Mouse (Mus musculus): ENCODE results near the gene Ipcef1. TPM values are rescaled to one million over a fixed set of nuclear protein-coding genes. Genes with fewer than 3 reads are reported as not detected.
A peak's percentile ranks its signal among the peaks of the same experiment; 100 is the strongest.
"Not testable (repeated sequence)": the region's sequence is repeated elsewhere in the genome, so short reads cannot be mapped to it uniquely, and the experiment has no call there.

Gene Ipcef1
- polyA plus RNA-seq, 1 experiment from 2014 or later, result not detected

GRCm38 (mm10) chr10:6901819-6902393 lies 150.4 kb downstream of the Ipcef1 start:
- WGBS, result 86% methylated on average over 3 of the region's 3 CpGs
- H3K36me3 ChIP-seq (ENCODE audit: control insufficient read depth, insufficient read depth, low read length), result no peaks in the 10 kb centered on the region
- ATAC-seq (replicated peaks; ENCODE audit: low FRiP score, low TSS enrichment, low read depth) (no peak), DNase-seq (ENCODE audit: low spot score) (no peak)
- H3K4me3 ChIP-seq (ENCODE audit: low read depth, low read length), result no peak overlapping the region
- no peaks in the 10 kb centered on the region for H3K9me3 ChIP-seq (ENCODE audit: control insufficient read depth, low read length)
- H3K27ac ChIP-seq (ENCODE audit: low read depth), result no peak overlapping the region
- no peak overlapping the region for H3K4me2 ChIP-seq (ENCODE audit: low read length)
- no peaks in the 10 kb centered on the region for H3K27me3 ChIP-seq (replicated peaks; ENCODE audit: control insufficient read depth, insufficient read depth, low read length)
- no peaks in the 10 kb centered on the region for H3K4me1 ChIP-seq (replicated peaks; ENCODE audit: control insufficient read depth, insufficient read depth, low read length)
- H3K9ac ChIP-seq (ENCODE audit: low read length), result no peak overlapping the region

- no peaks in the 10 kb centered on the region for H3K27me3 ChIP-seq (replicated peaks; ENCODE audit: control insufficient read depth, insufficient read depth, low read length)
Observed at GRCm38 (mm10) chr10:6900126-6900525, 152.2 kb downstream of the Ipcef1 start.

DNA sequence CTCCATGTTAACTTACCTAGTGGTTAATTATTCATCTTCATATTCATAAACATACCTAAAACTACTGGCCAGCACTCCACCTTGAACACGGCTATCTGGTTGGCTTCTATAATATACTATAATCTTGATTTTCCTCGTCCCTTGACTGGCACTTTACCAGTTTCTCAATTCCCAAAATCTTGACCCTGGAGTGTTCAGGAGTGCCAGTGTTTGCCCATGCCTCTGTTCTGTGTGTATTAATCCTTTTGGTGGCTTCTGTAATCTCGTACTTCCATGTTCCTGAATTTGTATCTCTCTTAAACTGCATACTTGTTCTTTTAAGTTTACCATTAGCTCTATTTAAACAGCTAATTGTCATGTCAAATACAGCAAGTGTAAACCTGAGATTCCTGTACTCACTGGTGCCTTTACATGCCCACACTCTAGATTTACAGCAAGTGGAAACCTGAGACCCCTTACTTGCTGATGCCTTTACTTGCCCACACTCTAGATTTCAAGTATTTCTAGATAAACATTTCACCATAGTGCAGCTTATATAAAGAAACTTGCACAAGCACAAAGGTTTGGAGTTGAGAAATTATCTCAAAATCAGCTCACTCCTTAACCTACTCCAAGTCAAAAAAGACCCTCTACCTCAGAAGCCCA lies 155.5 kb downstream of the Ipcef1 start:
- 73% methylated on average over 3 of the region's 3 CpGs for WGBS
- Histone ChIP-seq H3K4me3 (ENCODE audit: low read depth, low read length) (no peak overlapping the region), H3K9ac (ENCODE audit: low read length) (no peak overlapping the region), H3K27me3 (replicated peaks; ENCODE audit: control insufficient read depth, insufficient read depth, low read length) (no peaks in the 10 kb centered on the region), H3K36me3 (ENCODE audit: control insufficient read depth, insufficient read depth, low read length) (no peaks in the 10 kb centered on the region), H3K4me1 (replicated peaks; ENCODE audit: control insufficient read depth, insufficient read depth, low read length) (no peaks in the 10 kb centered on the region), H3K4me2 (ENCODE audit: low read length) (no peak overlapping the region), H3K27ac (ENCODE audit: low read depth) (no peak overlapping the region), H3K9me3 (ENCODE audit: control insufficient read depth, low read length) (no peaks in the 10 kb centered on the region)
- no peak for DNase-seq (ENCODE audit: low spot score)
- no peak for ATAC-seq (replicated peaks; ENCODE audit: low FRiP score, low TSS enrichment, low read depth)

More at GRCm38 (mm10) chr10:6900126-6900525, 152.2 kb downstream of the Ipcef1 start:
- H3K9ac ChIP-seq (ENCODE audit: low read length), result no peak overlapping the region
- H3K27ac ChIP-seq (ENCODE audit: low read depth), result no peak overlapping the region
- DNase-seq (ENCODE audit: low spot score) (no peak), ATAC-seq (replicated peaks; ENCODE audit: low FRiP score, low TSS enrichment, low read depth) (no peak)
- WGBS, result 86% methylated on average over 4 of the region's 4 CpGs
- no peaks in the 10 kb centered on the region for H3K9me3 ChIP-seq (ENCODE audit: control insufficient read depth, low read length)
- no peak overlapping the region for H3K4me2 ChIP-seq (ENCODE audit: low read length)
- H3K4me1 ChIP-seq (replicated peaks; ENCODE audit: control insufficient read depth, insufficient read depth, low read length), result no peaks in the 10 kb centered on the region
- no peaks in the 10 kb centered on the region for H3K36me3 ChIP-seq (ENCODE audit: control insufficient read depth, insufficient read depth, low read length)
- no peak overlapping the region for H3K4me3 ChIP-seq (ENCODE audit: low read depth, low read length)

DNA sequence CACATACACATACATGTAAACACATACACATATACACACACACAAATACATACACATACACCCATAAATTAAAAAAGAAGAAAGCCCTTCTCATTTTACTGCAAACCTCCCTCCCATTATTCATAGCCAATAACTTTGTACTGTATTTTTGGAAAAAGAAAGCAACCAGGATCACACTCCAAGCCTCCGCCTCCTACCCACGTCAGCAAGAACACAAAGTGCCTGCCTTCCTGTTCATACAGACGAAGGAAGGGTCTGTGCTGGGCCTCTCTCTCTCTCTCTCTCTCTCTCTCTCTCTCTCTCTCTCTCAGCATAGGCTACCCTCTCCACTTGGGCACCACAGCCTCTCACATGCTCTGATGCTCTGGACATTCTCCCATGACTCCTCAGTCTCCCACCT lies 156.5 kb downstream of the Ipcef1 start:
- H3K4me3 ChIP-seq (ENCODE audit: low read depth, low read length), result no peak overlapping the region
- WGBS, result 65% methylated on average over 3 of the region's 3 CpGs
- ATAC-seq (replicated peaks; ENCODE audit: low FRiP score, low TSS enrichment, low read depth) (no peak), DNase-seq (ENCODE audit: low spot score) (no peak)
- no peaks in the 10 kb centered on the region for H3K4me1 ChIP-seq (replicated peaks; ENCODE audit: control insufficient read depth, insufficient read depth, low read length)
- H3K36me3 ChIP-seq (ENCODE audit: control insufficient read depth, insufficient read depth, low read length), result no peaks in the 10 kb centered on the region
- no peaks in the 10 kb centered on the region for H3K27me3 ChIP-seq (replicated peaks; ENCODE audit: control insufficient read depth, insufficient read depth, low read length)
- no peak overlapping the region for H3K27ac ChIP-seq (ENCODE audit: low read depth)
- no peak overlapping the region for H3K9ac ChIP-seq (ENCODE audit: low read length)
- no peaks in the 10 kb centered on the region for H3K9me3 ChIP-seq (ENCODE audit: control insufficient read depth, low read length)
- H3K4me2 ChIP-seq (ENCODE audit: low read length), result no peak overlapping the region

DNA sequence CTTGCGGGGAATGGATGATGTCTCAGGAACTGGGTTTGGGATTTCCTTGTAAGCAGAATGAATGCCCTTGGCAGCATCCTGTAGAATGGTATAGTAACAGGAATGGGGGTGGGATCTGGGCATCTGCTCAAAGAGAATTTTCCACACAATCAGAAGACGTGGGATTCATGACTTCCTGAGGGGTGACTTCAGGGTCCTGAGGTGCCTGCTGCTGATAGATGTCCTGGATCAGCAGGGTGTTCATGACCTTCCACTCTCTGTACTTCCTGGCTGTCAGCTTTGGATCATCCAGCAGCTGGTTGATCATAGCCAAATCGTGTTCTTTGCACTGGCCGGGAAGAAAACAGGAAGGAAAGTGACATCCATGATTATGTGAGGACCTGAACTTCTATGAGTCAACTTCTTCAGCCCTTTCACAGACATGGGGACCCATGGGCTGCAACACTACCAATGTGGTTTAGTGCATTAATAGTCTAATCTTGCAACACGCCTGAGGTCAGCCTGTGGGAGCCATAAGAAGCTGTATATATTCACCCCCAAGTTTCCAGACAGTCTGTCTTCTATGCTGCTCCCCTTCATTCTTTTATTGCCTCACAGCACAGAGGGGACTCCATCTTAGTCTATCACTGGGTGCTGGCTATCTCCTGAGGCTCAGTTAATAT lies 161.8 kb downstream of the Ipcef1 start:
- DNase-seq (ENCODE audit: low spot score), result peak; percentile 12
- Histone ChIP-seq H3K9me3 (ENCODE audit: control insufficient read depth, low read length) (no peaks in the 10 kb centered on the region), H3K9ac (ENCODE audit: low read length) (no peak overlapping the region), H3K27ac (ENCODE audit: low read depth) (no peak overlapping the region), H3K4me3 (ENCODE audit: low read depth, low read length) (no peak overlapping the region), H3K4me1 (replicated peaks; ENCODE audit: control insufficient read depth, insufficient read depth, low read length) (no peaks in the 10 kb centered on the region), H3K4me2 (ENCODE audit: low read length) (no peak overlapping the region), H3K27me3 (replicated peaks; ENCODE audit: control insufficient read depth, insufficient read depth, low read length) (no peaks in the 10 kb centered on the region), H3K36me3 (ENCODE audit: control insufficient read depth, insufficient read depth, low read length) (no peaks in the 10 kb centered on the region)
- no peak for ATAC-seq (replicated peaks; ENCODE audit: low FRiP score, low TSS enrichment, low read depth)
- WGBS, result 73% methylated on average over 5 of the region's 5 CpGs

DNA sequence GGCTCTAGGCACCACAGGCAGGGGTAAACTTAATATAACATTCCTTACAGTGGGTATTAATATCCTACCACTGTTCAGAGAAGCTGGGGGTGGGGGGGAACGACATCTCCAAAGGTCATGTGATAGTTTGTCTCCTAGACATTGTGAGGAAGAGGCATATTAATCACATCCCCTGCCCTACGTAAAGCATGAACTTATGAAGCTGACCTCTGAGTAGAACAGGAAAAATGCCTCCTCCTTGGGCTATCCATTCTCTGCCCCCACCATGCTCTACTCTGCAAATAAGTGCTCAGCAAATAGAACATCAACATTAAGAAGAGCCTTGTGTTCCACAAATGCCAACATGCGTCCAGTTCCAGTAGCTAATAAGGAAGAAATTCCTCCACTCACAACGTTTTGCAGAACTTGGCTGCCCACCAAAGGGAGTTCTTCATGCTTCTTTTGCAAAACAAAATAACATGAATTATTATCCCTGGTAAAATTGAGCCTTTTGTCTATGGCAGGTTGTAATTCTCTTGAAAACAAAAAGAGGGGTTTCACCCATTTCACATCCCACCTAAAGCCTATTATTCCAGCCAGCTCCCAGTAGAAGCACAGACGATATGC lies 162.5 kb downstream of the Ipcef1 start:
- H3K9ac ChIP-seq (ENCODE audit: low read length), result no peak overlapping the region
- H3K36me3 ChIP-seq (ENCODE audit: control insufficient read depth, insufficient read depth, low read length), result no peaks in the 10 kb centered on the region
- H3K27me3 ChIP-seq (replicated peaks; ENCODE audit: control insufficient read depth, insufficient read depth, low read length), result no peaks in the 10 kb centered on the region
- H3K4me3 ChIP-seq (ENCODE audit: low read depth, low read length), result no peak overlapping the region
- H3K9me3 ChIP-seq (ENCODE audit: control insufficient read depth, low read length), result no peaks in the 10 kb centered on the region
- no peak overlapping the region for H3K4me2 ChIP-seq (ENCODE audit: low read length)
- ATAC-seq (replicated peaks; ENCODE audit: low FRiP score, low TSS enrichment, low read depth) (no peak), DNase-seq (ENCODE audit: low spot score) (no peak)
- WGBS, result 49% methylated on average over 5 of the region's 5 CpGs
- H3K27ac ChIP-seq (ENCODE audit: low read depth), result no peak overlapping the region
- no peaks in the 10 kb centered on the region for H3K4me1 ChIP-seq (replicated peaks; ENCODE audit: control insufficient read depth, insufficient read depth, low read length)

GRCm38 (mm10) chr10:6885460-6885859 lies 166.8 kb downstream of the Ipcef1 start:
- Histone ChIP-seq H3K4me2 (ENCODE audit: low read length) (no peak overlapping the region), H3K27me3 (replicated peaks; ENCODE audit: control insufficient read depth, insufficient read depth, low read length) (no peaks in the 10 kb centered on the region), H3K27ac (ENCODE audit: low read depth) (no peak overlapping the region), H3K9ac (ENCODE audit: low read length) (no peak overlapping the region), H3K36me3 (ENCODE audit: control insufficient read depth, insufficient read depth, low read length) (no peaks in the 10 kb centered on the region), H3K4me1 (replicated peaks; ENCODE audit: control insufficient read depth, insufficient read depth, low read length) (no peaks in the 10 kb centered on the region), H3K4me3 (ENCODE audit: low read depth, low read length) (no peak overlapping the region), H3K9me3 (ENCODE audit: control insufficient read depth, low read length) (no peaks in the 10 kb centered on the region)
- ATAC-seq (replicated peaks; ENCODE audit: low FRiP score, low TSS enrichment, low read depth), result no peak
- WGBS, result 0% methylated on average over 1 of the region's 1 CpGs
- no peak for DNase-seq (ENCODE audit: low spot score)

- not testable (repeated sequence) for H3K36me3 ChIP-seq (ENCODE audit: control insufficient read depth, insufficient read depth, low read length); H3K4me3 ChIP-seq (ENCODE audit: low read depth, low read length); DNase-seq (ENCODE audit: low spot score); H3K4me2 ChIP-seq (ENCODE audit: low read length); H3K4me1 ChIP-seq (replicated peaks; ENCODE audit: control insufficient read depth, insufficient read depth, low read length); H3K27ac ChIP-seq (ENCODE audit: low read depth); ATAC-seq (replicated peaks; ENCODE audit: low FRiP score, low TSS enrichment, low read depth); H3K9ac ChIP-seq (ENCODE audit: low read length); H3K27me3 ChIP-seq (replicated peaks; ENCODE audit: control insufficient read depth, insufficient read depth, low read length); H3K9me3 ChIP-seq (ENCODE audit: control insufficient read depth, low read length)
- WGBS, result 89% methylated on average over 1 of the region's 1 CpGs
Observed at GRCm38 (mm10) chr10:6882041-6882440, 170.2 kb downstream of the Ipcef1 start.
